Mouse (Mus musculus) layer of hippocampus, adult 18-20 months (tissue): ENCODE results near the gene Mgat3. TPM values are rescaled to one million over a fixed set of nuclear protein-coding genes. Genes with fewer than 3 reads are reported as not detected.
A peak's percentile ranks its signal among the peaks of the same experiment; 100 is the strongest.

Experiments used
- DNase-seq, 2 experiments: peaks; one replicate each; pipeline ENCODE4 v3.0.0; 2022; ENCODE audit warnings: low spot score in 2 of 2
- long read RNA-seq: library from polyadenylated mRNA; stranded (forward); transcript quantifications from one replicate; pipeline ENCODE4 v2.0.0, GENCODE M21; 2021
- total RNA-seq, 2 experiments: library from RNA; stranded (reverse); gene quantifications; 2 replicates each; pipeline ENCODE4 v1.2.3; 2021

Mgat3 gene
- 100 to 1,000 TPM; 114 to 118 TPM for total RNA-seq
- long read RNA-seq, full-length matches to known transcripts, result 86 of 123 reads
- long read RNA-seq, partial matches to known transcripts, result 36 of 123 reads
- long read RNA-seq, other reads (novel, unspliced or antisense), result 1 of 123 reads

DNA sequence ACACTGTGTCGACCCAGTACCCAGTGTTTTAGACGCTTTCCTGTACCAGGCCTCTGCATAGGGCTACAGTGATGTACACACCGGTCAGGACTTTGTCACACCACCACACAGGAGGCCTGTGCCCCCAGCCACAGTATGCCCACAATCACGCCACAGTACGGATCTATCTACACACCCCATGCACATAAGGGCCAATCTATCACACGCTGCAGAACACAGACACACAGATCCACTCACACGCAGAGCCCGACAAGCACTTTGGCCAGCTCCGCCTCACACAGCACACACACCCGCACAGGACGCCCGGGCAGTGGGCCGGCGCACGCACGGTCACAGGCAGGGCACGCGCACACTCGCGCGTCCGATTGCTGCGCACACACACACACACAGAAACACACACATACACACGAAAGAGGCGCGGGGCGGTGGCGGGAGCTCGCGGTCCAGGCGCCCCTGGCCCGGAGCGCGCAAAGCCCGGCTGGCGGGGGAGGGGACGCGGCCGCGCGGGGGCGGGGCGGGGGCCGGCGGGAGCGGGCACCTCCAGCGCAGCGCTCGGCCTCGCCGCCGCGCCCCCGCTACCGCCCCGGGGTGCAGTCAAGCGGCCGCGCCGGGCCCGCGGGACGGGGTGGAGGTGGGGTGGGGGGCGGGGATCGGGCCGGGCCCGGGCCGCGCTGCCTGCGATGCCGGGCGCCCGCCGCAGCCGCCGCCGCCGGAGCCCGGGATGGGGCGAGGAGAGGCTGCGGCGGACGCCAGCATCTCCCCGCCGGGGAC is at the start of gene Mgat3:
Mgat3 (plus strand) TSS at position 721 of the 771 bp plus-strand sequence.
- peak; percentile 38 to 60 for DNase-seq

DNA sequence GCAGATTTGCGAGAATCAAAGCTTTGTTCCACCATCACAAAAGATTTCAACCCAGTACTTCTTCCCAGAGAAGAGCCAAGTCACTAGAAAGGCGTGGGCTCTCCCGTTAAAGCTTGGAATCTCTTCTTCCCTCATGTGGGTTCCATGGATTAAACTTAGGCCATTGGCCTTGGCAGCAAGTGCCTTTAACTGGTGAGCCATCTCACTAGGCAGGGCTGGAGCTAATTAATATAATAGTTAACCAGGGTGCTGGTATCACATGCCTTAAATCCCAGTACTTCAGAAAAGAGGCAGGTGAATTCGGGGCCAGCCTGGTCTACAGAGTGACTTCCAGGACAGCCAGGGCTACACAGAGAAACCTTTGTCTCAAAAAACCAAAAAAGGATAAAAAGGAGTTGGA is 48.9 kb upstream of the Mgat3 start:
- DNase-seq, result no peak

DNA sequence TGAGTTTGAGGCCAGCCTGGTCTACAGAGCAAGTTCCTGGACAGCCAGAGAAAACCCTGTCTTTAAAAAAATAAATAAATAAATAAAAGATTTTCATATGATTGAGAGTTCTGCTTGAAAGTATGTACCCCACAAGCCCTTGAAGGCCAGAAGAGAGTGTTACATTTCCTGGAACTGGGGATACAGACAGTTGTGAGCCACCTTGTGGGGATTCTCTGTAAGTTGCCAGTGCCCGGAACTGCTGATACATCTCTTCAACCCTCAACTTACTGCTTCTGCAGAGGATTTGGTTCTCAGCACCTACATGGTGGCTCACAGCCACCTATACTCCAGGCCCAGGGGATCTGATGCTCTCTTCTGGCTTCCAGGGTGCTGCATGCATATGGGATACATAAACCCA is 46.3 kb upstream of the Mgat3 start:
- DNase-seq, result no peak

DNA sequence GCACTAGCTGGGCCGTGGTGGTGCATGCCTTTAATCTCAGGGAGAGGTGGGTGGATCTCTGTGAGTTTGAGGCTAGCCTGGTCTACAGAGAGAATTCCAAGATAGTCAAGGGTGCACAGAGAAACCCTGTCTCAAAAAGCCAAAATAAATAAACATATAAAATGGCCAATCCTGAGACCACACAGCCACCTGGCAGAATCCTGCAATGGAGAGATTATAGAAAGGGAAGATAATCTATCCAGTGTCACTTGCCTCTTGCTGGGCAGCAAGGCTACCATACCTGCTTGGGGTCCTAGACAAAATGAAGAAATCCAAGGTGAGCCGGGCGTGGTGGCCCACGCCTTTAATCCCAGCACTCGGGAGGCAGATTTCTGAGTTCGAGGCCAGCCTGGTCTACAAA is 43.5 kb upstream of the Mgat3 start:
- no peak for DNase-seq

DNA sequence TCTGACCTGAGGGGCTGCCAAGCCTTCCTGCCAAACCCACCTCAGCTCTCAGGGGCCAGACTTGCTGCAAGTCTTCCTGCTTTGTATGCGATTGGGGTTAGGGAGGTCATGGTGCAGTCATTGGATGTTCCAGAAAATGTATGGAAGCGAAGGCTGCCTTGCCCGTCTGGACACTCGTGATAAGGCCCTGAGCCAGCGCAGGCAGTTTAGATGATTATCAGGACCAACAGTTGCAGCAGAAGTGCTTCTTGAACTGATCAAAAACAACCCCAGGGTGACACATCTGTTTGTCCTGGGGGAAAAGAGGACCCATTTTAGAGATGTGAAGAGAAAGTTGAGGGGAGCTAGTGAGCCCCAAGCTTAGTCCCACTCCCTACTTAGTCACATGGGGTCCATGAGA is 42.8 kb upstream of the Mgat3 start:
- no peak for DNase-seq

DNA sequence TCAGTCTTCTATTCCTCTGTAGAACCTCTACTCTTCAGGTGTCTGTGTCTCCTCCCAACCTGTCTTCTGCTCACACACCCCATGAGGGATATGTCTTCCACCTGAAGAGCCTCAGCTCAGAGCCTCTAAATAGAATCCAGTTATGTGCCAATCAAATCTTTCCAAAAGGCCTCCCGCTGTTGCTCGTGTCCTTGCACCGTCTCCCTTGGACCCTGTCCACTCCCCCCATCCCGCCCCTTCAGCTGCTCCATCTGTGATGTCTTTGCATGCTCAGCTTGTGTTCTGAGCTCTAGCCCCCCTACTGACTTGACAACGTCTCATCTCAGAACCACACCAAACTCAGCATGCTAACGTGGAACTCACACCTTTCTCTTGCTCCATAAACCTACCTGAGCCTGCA is 42.1 kb upstream of the Mgat3 start:
- no peak for DNase-seq

DNA sequence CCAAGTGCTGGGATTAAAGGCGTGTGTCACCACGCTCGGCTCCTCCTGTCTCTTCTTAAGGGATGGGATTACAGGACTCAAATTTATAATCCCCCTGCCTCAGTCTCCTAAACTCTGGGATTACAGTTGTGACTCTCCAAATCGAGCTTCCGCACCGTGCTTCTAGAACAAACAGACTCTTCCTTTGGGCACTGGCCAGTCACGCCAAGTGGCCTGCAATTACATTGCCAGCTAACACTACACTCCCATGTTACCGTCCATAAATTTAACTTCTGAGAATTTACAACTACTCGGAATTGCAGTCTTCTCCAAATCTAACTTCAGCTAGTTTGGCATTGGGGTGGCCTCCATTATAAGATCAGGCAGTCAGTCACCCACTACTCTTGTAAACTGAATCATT is 41.1 kb upstream of the Mgat3 start:
- DNase-seq, result no peak

DNA sequence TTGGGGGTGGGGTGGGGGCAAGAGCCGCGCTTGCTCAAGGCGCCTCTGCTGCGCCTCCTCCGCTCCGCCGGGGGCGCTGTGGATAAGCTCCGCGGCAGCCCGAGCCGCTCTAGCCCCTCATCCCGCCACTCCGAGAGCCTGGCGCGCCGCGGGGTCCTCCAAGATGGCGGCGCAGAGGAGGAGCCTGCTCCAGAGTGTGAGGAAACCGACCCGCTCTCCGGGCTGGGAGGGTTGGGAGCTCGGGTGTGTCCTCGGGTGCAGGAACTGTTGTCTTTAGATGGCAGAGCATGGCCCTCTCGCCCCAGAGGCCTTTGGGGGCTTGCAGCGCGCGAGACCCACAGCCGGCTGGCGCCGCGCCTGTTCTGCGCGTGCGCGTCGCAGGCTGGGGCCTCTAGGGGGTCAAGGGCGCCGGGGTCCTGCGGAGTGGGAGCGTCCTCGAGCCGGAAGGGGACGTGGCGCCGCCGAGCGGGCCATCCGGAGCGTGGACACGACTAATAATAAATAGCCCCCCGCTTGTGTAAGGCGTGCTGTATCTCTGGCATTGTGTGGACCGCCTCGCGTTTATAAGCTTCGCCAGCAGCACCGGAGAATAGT is 40.4 kb upstream of the Mgat3 start, which contains the start of gene Tab1:
Tab1 (plus strand) TSS at position 135 of the 594 bp plus-strand sequence.
- DNase-seq, result peak; percentile 87 to 93

DNA sequence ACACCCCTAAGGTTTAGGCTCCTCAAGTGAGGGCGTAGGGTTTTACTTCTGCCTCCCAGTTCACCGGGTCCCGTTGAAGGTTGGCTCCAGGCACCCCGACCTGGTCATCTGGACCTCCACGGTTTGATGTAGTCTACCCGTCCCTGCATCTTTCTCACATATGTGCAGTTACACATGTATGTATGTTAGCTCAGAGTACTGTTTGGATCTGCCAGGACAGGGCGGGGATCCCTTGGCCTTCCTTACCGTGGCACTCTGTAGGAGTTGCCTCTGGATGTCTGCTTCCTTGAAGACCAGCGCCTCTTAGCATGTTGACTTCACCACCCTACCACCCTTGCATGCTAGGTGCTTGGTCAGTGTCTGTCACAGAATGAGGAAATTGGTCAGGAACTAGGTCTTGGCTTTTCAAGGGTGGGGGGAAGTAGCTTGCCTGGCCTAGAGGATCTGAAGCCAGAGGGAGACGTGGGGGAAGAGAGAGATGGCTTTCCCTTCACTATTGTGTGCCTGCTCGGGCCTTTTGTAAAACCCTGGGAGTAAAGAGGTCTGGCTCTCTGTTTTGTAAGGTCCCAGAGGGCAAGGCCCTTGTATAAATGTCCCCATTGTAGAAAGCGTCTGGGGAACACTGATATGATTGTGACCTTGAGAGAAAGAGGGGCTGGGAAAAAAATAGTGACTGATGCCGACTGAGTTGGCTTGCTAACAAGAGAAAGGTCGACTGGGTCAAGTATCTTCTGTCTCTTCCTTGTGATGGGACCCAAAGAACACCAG is 39.7 kb upstream of the Mgat3 start:
- peak in 1 of 2 experiments; percentile 25 for DNase-seq

DNA sequence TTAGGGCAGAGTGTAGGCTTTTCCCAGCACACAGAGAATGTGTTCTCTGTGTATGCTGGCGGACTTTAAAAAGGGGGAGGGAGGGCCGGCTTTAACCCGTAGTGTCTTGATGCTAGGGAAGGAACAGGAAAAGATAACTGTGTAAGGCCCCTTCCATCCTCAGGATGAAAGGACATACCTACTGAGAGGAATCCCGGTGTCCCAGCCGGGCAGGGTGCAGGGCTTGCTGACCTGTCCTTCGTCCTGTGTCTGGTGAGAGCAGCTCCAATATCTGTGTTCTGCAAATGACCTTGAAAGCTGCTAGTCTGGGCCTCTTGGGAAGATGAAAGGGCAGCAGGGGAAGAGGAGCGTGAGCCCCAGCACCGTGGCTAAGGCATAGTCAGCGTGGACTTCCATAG is 39.1 kb upstream of the Mgat3 start:
- peak in 1 of 2 experiments; percentile 19 for DNase-seq

DNA sequence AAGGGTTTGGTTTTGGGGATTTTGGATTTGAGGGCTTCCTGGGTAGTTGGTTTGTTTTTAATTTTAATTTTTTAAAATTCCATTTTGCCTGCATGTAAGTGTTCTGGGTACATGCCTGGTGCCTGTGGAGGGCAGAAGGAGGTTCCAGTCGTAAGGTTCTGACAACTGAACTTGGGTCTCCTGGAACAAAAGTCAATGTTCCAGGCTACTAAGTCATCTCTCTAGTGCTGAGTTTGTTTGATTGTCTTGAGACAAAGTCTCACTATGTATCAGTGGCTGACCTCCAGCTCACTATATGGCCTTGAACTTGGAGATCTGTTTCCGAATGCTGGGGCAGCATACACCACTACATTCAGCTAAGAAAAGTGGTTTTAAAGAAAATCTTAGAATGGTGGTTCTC is 38.0 kb upstream of the Mgat3 start:
- DNase-seq, result no peak

DNA sequence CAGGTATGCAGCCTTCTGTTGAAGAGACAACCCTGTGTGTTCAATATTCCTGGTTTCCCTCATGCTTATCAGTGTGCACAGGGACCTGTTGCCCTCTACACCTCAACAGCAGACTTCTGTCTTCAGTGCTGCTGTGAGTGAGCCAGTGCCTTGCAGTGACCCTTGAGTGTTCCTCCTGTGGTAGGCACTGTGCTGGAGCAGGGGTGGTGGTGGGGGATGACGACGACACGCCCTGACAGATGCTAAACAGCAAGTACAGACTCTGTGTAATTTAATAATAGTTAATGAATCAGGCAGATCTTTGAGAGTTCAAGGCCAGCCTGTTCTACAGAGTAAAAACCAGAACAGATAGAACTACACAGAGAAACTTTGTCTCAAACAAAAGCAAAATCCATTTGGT is 36.9 kb upstream of the Mgat3 start:
- DNase-seq, result no peak

DNA sequence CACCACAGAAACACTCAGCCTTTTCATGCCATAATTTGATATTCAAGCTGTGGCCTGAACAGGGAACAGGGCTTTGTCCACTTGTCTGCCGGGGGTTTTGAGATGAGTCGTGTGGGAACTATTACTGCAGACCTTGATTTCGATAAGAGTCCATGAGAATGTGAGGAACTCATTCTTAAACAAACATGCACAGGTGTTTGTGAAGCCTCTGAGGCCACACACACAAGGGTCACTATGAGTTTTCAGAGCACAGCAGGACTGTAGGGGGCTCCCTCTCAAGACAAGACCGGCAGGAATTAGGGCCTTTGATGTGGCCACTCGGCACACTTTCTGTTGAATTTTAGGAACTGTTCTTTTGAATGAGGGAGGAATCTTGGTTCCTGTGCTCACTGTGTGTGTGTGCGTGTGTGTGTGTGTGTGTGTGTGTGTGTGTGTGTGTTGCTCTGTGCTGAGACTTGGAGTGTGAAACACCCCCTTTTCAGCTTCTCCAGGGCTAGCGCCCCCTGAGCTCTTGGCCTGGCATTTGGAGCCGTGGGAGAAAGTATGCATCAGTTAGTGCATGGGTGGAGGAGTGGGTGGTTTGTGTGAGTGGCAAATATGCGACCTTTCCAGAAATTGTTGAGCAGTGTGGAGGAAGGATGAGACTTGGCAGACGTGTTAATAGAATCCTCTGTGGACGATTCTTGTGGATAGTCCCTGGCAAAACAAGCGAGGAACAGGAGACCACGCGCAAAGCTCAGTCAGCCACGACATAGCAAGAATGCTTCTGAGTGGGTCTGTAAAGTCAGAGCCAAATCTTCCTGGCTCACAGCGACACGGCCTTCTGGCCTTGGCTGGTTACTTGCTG is 35.4 kb upstream of the Mgat3 start:
- DNase-seq, result peak; percentile 69 to 79

DNA sequence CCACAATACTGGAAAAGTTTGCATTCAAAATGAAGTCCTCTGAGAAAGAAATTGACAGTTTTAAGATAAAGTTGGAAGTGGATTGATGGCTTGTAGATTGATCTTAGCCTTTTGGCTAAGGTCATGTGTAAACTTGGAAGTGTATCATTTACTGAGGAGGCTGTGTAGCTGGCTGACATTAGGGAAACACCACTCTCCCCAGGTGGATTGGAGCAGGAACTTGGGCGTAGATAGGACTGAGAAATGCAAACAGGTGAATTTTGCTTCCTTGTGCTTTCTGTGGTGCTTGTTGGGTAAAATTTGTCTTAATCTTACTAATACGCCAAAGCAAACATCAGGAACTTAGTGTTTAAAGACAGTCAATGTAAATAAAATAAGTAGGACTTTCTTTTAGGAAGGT is 33.2 kb upstream of the Mgat3 start:
- DNase-seq, result no peak

DNA sequence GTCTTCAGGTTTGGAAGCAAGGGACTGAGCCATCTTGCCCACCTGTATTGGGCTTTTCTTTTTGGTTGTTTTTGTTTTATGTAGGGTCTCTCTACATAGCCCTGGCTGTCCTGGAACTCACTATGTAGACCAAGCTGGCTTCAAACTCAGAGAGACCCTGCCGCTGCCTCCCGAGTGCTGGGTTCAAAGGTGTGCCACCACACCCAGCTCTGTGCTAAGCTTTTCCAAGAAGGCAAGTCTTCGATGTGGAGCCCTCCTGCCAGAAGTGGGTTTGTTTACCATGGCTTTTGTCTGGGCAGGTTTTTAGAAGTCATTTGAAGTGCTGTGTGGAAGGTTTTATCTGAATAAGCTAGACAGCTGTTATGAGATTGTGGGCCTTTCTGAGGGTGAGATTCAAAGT is 32.6 kb upstream of the Mgat3 start:
- DNase-seq, result no peak

DNA sequence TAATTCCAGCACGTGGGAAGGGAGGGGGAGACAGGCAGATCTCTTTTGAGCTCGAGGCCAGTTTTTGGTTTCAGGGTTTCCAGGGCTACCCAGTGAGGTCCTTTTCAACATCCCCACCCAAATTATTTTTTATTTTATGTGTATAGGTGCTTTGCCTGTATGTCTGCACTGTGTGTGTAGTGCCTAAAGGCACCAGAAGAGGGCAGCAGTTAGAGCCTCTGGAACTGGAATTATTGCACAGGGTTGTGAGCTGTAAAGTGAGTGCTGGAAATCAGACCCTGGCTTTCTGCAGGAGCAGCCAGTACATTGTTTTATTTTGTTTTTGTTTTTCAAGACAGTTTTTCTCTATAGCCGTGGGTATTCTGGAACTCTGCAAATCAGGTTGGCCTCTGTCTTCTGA is 31.4 kb upstream of the Mgat3 start:
- DNase-seq, result no peak

DNA sequence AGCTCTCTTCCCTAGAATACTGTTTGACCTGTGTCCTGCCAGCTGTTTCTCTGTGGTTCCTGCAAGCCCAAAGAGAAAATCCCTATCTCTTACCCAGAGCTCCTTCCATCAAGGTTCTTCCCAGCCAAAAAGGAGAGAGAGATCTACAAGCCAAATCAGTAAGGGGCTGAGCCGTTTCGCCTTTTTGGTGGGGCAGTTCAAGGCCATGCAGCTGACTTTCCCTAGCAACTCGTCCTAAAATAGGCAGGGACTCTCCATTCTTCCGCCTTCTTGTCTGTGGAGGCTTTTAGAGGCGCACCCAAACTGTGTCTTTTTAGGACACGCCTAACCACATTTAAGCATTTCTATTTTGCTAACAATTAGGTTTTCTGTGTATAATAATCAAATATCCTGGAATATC is 29.8 kb upstream of the Mgat3 start:
- no peak for DNase-seq

DNA sequence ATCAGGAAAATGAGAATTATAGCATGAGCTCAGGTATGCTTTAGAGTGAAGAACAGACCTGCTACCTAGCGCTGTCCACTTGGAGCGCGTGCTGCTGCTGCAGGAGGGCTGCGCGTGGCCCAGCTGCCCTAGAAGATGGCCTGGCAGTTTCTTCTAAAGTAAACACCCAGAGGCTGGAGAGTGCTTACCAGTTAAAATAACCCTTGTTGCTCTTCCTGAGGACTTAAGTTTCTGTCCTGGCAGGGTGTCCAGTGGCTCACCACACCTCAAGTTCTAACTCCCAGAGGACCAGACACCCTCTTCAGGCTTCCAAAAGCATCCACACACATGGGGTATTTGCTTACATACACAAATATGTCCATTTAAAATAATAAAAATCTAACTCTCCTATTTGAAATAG is 28.1 kb upstream of the Mgat3 start:
- no peak for DNase-seq

DNA sequence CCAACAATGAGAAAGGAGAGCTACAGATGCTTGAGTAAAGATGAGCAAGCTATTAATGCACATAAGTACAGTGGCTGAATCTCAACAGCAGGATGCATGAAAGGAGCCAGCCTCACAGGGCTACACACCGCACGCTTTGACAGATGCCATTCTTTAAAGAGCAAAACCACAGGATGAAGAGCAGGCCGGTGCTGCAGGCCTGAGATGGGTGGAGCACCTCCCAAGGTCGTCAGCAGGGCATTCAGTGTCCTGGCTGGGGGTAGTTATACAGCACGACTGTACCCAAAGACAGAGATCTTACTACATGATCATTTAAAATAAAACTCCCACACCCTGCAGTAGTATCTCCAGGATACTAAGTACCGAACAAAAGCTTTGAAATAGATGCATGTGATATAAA is 27.4 kb upstream of the Mgat3 start:
- DNase-seq, result no peak

DNA sequence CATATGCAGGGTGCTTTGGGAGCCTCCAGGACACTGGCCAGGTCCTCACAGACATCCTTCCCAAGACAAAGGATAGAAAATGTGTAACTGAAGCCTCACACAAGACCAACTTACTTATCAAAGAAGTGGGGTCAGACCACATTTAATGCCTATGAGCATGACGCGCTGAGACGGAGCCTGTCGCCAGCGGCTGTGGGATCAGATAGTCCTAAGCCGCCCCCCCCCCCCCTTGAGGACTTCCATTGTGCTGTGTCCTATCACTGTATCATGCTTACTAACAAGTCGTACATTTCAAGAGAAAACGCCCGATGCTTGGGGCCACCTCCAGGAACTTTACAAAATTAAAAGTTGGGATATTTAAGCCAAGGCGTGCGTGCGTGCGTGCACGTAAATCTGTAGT is 26.4 kb upstream of the Mgat3 start:
- DNase-seq, result no peak

DNA sequence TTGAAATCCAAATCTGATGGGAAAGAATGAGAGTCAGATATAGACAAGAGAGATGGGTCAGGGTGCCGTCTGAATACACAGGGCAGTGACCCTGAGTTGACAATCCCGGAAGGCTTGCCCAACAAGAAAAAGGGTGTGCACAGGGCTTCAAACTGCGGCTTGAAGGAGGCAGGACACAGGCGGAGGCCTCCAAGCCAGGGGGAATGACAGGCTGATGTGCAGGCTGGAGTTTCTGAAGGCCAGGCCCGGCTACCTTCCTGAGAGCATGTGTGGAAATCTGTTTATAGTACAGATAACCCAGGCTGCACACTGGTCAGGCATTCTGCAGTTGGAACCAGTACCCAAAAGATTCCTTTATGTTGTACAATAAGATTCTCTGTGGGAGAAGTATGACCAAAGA is 26.0 kb upstream of the Mgat3 start:
- no peak for DNase-seq
